Mouse (Mus musculus) left cerebral cortex, postnatal 36 days (tissue): ENCODE measurements around the gene C5ar1. TPM values are rescaled to one million over a fixed set of nuclear protein-coding genes. Genes with fewer than 3 reads are reported as not detected.

ENCODE experiments used
- DNase-seq, 2 experiments: peaks; one replicate each; pipeline ENCODE4 v3.0.0; 2021 to 2022; ENCODE audit warnings: low spot score in 2 of 2, mixed read lengths in 1 of 2
- intact Hi-C: fragments of 180-260 bp; cut with DNase I; formaldehyde crosslinking; loops from one replicate; pipeline ENCODE4 v1.15.1; 2025
- total RNA-seq, 2 experiments: library from RNA; stranded (reverse); gene quantifications; 2 replicates each; pipeline ENCODE4 v1.2.3; 2021

Gene C5ar1
- total RNA-seq, 2 experiments from 2014 or later, result 0.54 to 2.5 TPM

DNA sequence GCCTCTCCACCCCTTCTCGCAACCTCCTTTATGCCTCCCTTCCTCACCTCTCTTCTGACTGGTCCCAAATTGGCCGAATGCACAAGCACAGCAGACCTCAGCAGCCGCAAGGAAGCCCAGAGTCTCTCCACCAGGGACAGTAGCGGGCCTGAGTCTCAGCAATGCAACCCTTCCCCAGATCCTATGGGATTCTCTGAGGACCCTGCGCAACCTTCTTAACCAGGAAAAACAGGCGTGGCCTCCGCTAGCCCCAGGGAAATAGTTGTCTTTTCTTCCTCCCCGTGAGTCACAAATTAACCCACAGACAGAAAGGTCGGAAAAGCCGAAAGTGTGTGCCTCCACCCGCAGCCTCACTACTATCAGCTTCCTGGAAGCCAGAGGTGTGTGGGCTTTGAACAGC, 17.6 kb downstream of the C5ar1 start:
- intact Hi-C loops, result no loop called here
- DNase-seq, result no peak

DNA sequence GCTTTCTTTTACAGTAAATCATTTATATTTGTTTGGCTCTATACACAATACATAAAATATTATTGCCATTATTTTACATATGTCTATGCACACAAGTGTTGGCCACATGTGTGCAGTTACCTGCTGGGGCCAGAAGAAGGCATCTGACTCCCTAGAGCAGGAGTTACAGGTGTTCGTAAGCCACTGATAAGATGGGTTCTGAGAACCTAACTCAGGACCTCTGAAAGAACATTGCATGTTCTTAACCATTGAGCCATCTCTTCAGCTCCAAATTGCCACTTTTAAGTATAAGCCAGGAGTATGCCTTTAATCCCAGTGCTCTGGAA, 18.4 kb downstream of the C5ar1 start:
- DNase-seq, result no peak
- intact Hi-C loops, result no loop called here

DNA sequence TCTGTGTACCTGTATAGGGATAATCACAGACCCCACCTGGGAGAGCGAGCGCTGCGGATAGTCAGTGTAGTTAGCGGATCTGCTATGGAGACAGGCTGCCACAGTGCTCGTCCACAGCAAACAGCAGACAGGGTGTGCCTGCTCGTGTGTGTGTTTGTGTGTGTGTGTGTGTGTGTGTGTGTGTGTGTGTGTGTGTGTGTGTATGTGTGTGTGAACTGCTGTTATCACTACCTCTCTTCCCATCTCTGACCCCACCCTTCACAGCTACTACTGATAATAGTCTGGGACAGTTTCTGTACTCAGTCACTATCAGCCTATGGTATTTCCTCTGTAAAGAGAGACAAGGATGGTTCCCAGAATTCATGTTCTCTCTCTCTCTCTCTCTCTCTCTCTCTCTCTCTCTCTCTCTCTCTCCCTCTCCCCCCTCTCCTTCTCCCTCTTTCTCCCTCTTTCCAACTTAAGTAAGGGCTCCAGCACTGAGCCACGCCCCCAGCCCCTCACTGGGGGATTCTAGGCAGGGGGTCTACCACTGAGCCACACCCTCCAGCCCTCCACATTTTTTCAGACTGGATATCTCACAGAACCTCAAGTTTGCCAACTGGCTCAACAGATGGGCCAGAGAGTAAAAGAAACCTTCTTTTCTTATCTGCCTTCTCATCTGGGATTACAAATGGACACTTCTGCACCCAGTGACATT, 18.9 kb downstream of the C5ar1 start:
- intact Hi-C loops, result no loop called here
- DNase-seq, result no peak

DNA sequence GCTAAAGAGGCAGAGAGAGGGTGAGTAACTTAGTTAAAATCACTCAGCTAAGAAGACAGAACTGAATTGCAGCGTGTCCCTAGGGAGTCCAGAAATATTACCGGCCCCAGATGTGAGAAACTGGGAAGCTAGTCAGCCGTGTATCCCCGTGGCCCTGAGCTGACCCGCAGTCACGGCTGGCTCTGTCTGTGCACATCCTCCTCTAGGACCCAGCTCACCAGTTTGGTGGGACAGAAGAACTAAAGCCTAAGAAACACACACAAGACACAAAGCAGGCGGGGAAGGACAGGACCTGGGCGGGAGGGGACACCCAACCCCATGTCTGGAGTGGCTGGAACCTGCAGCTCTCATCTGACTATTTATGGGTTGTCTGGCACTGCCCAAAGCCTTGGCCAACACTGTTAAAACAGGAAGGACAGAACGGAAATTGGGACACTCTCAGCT, 19.8 kb downstream of the C5ar1 start:
- intact Hi-C loops, result no loop called here
- no peak for DNase-seq

GRCm38 (mm10) chr7:16229869-16230268, 29.5 kb downstream of the C5ar1 start:
- intact Hi-C loops, result no loop called here
- no peak for DNase-seq

- DNase-seq, result peak; percentile 96
- intact Hi-C loops, result loop anchor here (5.0 kb wide), 1 partner anchor 51 kb away; the partner anchor contains the start of gene Inafm1
Measured at GRCm38 (mm10) chr7:16221582-16222272, 37.6 kb downstream of the C5ar1 start, which contains the start of gene Dhx34. Gene Dhx34, minus strand, starts transcription at chr7:16222037.

DNA sequence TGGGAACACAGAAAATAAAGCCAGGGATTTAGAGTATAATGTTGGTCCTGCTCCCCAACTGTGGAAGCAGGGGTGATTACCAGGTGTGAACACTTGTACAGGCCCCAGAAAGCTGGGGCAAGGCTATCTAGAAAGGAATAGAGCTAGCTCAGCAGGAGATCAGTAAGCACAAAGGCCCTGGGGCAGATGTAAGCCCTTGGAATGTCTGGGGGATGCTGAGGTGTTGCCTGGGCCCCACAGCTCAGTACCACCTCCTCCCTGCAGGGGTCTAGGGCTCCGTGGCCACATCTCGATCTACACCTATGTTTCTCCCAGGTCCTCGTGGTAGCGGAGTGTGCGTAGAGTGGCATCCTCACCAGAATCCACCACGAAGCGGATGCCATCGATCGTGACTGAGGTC, 45.4 kb downstream of the C5ar1 start:
- intact Hi-C loops, result no loop called here
- no peak for DNase-seq

- DNase-seq, result no peak
- intact Hi-C loops, result no loop called here
Measured at GRCm38 (mm10) chr7:16213196-16213595, 46.1 kb downstream of the C5ar1 start.

- no peak for DNase-seq
- intact Hi-C loops, result no loop called here
Measured at GRCm38 (mm10) chr7:16210862-16211365, 48.4 kb downstream of the C5ar1 start.

GRCm38 (mm10) chr7:16208781-16209665, 50.3 kb downstream of the C5ar1 start:
- intact Hi-C loops, result loop anchor here (10.0 kb wide), 1 partner anchor 176 kb away; the partner anchor contains the start of gene Sae1
- DNase-seq, result no peak

GRCm38 (mm10) chr7:16207496-16207895, 51.8 kb downstream of the C5ar1 start:
- intact Hi-C loops, result loop anchor here (10.0 kb wide), 1 partner anchor 177 kb away; the partner anchor contains the start of gene Sae1
- DNase-seq, result peak; percentile 65 to 67

DNA sequence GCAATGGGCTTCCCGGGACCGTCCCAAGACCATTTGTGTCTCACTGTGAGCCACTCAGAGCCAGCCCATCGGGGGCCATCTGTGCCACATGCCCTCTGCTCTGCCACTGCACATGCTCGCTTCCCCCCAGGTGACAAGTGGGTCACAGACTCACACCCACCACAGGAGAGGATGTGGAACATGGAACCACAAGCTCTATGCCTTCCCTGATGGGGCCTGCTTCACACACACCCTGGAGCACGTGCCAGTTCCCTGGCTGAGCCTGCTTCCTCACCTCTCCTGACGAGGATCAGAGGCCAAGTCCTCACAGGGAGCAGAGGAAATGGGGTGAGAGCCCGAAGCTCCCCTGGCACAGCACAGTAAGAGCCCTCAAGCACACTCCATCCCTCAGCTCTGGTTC, 52.3 kb downstream of the C5ar1 start:
- intact Hi-C loops, result loop anchor here (10.0 kb wide), 1 partner anchor 178 kb away; the partner anchor contains the start of gene Sae1
- no peak for DNase-seq

- intact Hi-C loops, result loop anchor here (10.0 kb wide), 1 partner anchor 180 kb away; the partner anchor contains the start of gene Sae1
- no peak for DNase-seq
Measured at GRCm38 (mm10) chr7:16204791-16205190, 54.5 kb downstream of the C5ar1 start.

GRCm38 (mm10) chr7:16203505-16203903, 55.8 kb downstream of the C5ar1 start:
- intact Hi-C loops, result loop anchor here (10.0 kb wide), 1 partner anchor 181 kb away; the partner anchor contains the start of gene Sae1
- DNase-seq, result no peak

DNA sequence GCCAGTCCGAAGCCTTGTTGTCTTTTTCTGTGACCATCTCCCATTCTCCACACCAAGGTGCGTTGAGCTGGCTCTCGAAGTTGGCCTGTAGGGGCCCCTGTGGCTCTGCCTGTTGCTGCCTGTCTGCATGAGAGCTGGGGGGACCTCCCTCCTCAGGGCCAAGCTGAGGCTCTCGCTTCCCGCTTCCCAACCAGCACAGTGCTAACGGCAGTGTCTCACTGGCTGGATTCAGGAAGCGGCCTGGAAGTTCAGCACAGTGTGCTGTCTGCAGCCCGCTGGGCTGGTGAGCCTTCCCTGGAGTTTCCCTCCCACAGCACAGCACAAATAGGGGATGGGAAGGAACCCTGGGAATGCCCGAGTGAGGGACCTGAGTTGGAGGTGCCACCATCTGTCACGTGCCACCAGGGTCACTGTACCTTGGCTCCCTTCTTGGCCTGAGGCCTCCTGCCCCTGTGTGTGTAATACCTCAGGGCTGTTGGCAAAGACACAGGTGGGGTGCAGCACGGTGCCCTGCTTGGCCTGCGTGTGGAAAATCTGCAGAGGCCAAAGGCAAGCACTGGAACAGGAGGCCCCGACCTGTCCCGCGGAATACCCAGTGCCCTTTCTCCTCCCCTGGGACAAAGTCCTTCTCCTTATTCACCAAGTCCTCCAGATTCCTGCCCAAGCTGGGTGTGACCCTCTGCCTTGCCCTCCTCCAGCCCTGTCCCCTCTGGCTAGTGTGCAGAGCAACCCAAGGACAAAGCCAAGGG, 56.4 kb downstream of the C5ar1 start:
- intact Hi-C loops, result loop anchor here (10.0 kb wide), 1 partner anchor 182 kb away; the partner anchor contains the start of gene Sae1
- no peak for DNase-seq

DNA sequence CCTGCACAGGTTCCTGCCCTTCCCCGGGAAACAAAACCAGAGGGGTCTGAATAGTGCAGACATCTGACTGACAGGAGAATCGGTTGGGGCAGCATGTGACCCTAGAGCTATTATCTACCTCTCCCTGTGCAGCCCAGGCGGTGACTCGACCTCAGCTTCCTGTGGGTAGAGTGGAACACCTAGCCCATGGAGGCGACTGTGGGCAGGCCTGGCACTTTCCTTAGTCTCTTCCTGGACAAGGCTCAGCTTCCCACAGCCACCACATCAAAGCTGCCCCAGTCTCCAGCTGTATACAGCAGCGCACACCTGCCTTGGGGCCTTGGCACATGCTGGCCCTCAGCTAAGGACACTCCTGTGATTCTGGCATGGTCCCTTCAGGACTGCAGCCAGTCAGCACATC, 58.2 kb downstream of the C5ar1 start:
- DNase-seq, result no peak
- intact Hi-C loops, result loop anchor here (10.0 kb wide), 1 partner anchor 184 kb away; the partner anchor contains the start of gene Sae1

GRCm38 (mm10) chr7:16198540-16198939, 60.8 kb downstream of the C5ar1 start:
- DNase-seq, result no peak
- intact Hi-C loops, result no loop called here

GRCm38 (mm10) chr7:16197166-16197565, 62.2 kb downstream of the C5ar1 start:
- DNase-seq, result no peak
- intact Hi-C loops, result no loop called here
